Mouse (Mus musculus) erythroblast, adult 5-6 weeks (primary cell): ENCODE measurements around the gene Ptprs. TPM values are rescaled to one million over a fixed set of nuclear protein-coding genes. Genes with fewer than 3 reads are reported as not detected.

ENCODE experiments used
- ATAC-seq: replicated peaks from 2 replicates; pipeline ENCODE4 v1.8.0; 2016; ENCODE audit warnings: moderate number of reproducible peaks, mild to moderate bottlenecking, moderate TSS enrichment, inconsistent platforms; ENCODE audit not compliant: poor library complexity, low FRiP score, severe bottlenecking
- total RNA-seq, 2 experiments: library from RNA; stranded (forward) in 1 of 2; stranded (reverse) in 1 of 2; fragments of 150-400 nt in 1 of 2; fragments of 200-764, 138-1000 nt in 1 of 2; gene quantifications; 2 replicates each; pipeline versions ENCODE4 v1.2.3 to v1.2.4; 2015 to 2017; ENCODE audit warnings: low replicate concordance in 2 of 2

Gene Ptprs
- total RNA-seq, 2 experiments from 2014 or later: 4.8 to 8.1 TPM

DNA sequence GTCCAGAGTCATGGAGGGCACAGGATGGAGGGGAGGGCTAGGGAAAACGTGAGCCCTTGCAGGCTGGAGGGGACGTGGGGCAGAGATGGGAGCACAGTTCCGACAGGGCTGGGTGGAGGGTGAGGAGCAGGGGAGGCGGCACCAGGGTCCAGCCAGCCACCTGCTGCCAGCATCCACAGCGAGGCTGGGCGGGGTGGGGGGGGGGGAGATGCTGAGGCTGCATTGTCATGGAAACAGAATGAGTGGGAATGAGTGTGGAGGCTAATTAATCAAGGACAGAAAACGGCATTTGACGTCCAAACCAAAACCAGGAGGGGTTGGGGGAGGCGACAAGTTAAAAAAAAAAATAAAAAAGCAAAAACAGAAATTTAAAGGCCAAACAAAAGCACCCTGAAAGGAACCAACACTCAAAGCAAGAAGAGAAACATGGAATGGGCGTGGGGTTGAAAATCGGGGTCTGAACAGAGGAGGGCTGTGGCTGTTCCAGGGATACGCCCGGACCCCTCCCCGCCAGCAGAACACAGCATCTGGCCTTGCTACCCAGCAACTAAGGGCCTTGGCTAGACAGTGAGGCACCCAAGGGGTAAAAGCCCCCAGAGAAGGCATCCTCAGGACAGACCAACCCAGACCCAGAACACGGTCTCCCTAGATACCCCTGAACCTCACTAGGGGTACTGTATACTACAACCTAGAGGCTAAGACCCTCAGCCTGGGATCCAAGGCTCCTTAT is 36.4 kb downstream of the Ptprs start:
- ATAC-seq: no peak

DNA sequence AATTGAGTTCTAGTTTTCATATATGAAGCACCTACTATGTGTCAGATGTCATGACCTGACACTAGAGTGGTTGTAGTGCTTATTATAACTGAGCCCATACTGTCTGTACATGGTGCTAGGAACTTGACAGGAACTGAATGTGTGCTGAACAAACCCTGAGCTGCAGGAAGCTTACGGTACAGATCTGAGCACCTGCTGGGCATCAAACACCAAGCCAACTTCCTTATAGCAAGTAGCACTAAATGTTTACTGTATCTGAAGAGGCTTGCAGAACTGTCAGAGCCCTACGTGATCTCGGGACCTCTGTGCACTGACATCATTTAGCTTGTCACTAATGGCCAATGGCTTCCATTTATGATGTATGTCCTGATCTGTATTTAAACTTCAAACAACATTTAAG is 44.7 kb downstream of the Ptprs start:
- ATAC-seq: no peak

GRCm38 (mm10) chr17:56427857-56428256 is 48.4 kb downstream of the Ptprs start:
- ATAC-seq: no peak

- no peak for ATAC-seq
Observed at GRCm38 (mm10) chr17:56425941-56426340, 50.3 kb downstream of the Ptprs start.

DNA sequence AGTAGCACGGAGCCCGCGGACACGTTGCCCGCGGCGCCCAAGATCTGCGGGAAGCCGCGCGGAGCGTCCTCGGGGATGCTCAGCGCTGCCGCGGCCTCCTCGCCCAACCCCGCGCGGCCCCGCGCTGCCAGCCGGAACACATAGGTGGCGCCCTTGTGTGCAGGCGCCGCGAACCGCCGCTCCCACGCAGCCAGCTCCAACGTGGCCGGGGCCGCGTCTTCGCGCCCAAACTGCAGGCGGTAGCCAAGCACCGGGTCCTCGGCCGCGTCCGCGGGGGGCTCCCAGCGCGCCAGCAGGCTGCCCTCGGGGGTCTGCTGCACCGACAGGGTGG is 50.7 kb downstream of the Ptprs start:
- ATAC-seq: no peak

GRCm38 (mm10) chr17:56424726-56425583 is 51.3 kb downstream of the Ptprs start:
- no peak for ATAC-seq

GRCm38 (mm10) chr17:56420022-56420421 is 56.3 kb downstream of the Ptprs start:
- no peak for ATAC-seq

DNA sequence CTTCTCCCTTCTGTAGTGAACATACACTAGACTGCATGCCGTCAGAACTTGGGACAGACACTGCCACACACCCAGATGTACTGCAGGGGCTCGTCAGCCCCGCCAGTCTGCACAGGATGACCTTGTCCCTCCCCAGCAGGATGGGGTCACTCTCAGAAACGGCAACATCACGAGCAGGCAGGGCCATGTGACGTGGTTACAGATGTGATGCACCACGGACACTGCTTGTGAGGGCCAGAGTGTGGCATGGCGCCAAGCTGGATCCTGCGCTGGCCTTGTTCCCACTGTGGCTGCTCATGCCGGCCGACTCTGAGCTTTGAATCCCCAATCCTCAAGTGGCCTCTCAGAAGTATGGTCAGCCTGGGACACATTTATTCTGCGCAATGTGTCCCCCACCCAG is 58.0 kb downstream of the Ptprs start:
- no peak for ATAC-seq

DNA sequence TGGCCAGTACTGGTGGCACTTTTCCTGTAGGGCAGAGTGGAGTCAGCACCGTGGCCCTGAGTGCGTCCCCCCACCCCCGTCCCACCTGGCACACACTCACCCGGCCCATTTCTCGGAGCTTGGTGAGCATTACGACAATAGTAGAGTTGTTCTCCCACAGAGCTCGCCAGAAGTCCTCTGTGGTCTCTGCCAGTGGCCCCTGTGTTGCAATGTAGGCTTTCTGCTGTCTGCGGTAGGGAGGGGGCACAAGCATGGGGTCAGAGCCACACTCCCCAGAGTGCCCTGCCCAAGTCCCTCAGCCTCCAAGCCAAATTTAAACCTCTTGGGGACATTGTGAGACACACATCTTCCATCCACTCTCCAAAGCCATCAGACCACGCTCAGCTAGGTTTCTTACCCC is 61.5 kb downstream of the Ptprs start:
- ATAC-seq: no peak

DNA sequence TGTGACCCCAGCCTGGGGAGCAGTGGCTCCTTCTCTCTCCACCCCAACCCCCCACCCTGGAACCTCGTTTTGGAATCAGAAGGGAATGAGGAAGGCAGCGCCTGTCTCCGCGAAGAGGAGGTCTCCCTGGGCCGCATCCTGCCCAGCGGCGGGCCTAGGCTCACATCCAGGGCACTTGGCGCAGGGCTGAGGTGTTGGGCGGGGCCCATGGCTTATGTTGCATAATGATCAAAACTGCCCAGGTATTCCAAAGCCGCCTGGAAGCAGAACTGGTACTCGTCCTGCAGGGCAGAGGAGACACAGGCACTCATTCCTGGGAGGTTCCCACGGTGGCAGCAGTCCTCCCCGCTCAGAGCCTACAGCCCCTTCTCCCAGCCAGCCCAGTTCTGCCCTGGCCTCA is 63.2 kb downstream of the Ptprs start:
- ATAC-seq: no peak

DNA sequence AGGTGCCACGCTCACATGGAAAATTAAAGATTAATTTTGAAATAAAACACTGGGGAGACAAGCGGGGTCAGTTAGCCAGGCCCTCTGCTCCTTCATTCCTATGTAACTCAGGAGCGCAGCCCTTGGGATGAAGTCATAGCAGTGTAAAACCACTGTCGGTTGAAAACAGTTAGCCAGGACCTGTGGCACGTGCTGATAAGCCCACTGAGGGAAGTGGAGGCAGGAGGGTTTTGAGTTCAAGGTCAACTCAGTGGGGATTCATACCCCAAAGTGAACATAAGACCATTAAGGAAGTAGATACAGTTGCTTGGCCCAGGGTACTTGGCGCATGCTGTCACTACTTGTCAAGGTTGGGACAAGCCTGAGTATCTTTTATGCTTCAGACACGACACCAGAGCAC is 64.8 kb downstream of the Ptprs start:
- no peak for ATAC-seq

DNA sequence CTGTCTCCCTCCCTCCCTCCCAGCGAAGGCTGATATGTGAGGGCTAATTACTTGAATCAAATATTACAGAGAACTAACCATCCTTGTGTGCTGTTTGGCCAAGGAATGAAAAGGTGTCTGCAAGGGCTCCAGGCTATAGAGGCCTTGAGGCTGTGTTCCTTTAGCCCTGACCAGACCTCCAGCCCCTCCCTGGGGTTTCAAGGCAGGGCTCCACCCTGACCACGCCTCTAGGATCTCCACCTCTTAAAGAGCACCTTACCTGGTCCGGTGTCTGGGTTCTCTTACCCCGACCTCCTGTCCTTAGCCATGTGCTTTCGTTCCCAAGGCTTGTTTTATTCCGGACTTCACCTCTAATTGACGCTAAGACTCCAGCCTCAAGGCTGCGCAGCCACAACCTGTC is 66.5 kb downstream of the Ptprs start:
- ATAC-seq: no peak

DNA sequence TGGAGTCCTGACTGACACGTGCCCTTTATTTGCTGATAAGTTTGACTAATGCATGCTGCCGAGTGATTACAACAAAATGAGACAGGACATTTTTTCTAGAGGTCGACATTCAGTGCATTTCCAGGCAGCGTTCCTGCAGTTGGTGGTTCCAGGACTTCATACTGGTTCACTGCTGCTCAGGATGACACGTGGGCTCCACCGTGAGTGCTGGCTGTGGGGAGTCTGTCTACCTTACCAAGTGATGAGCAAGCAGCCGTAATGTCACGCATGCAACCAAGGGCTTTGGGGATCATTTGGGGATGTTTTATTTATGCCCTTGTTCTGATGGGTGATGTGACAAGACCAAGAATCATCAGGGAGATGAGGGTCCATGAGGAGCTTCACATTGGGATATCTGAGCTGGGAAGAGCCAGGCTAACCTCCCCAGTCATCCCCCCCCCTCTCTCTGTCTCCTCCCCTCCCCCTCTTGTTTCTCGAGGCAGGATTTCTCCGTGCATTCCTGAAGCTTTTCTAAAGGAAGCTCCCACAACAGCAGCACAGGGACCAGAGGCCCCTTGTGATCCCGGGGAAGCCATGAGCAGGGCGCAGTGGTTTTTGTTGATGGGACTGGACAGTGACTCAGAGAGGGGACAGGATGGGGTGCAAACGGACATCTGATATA is 67.2 kb downstream of the Ptprs start:
- ATAC-seq: no peak

GRCm38 (mm10) chr17:56407379-56407778 is 68.9 kb downstream of the Ptprs start:
- ATAC-seq: no peak

DNA sequence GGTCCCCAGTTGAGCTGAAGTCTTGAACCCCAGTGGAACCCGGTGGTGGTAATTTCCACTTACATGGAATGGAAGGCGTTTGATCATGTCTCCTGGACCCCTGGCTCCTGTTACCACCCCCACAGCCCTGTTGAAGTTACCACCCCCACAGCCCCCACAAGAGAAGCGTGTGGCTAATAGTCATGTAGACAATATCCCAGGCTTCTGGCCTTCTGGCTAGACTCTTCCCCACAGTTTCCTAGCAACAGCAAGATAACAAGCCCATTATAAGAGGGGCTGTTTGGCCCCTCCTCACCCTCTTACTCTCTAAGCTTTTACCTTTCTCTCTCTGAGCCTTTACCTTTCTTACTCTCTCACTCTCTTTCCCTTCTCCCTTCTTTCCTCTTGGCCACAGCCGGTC is 69.4 kb downstream of the Ptprs start:
- no peak for ATAC-seq

DNA sequence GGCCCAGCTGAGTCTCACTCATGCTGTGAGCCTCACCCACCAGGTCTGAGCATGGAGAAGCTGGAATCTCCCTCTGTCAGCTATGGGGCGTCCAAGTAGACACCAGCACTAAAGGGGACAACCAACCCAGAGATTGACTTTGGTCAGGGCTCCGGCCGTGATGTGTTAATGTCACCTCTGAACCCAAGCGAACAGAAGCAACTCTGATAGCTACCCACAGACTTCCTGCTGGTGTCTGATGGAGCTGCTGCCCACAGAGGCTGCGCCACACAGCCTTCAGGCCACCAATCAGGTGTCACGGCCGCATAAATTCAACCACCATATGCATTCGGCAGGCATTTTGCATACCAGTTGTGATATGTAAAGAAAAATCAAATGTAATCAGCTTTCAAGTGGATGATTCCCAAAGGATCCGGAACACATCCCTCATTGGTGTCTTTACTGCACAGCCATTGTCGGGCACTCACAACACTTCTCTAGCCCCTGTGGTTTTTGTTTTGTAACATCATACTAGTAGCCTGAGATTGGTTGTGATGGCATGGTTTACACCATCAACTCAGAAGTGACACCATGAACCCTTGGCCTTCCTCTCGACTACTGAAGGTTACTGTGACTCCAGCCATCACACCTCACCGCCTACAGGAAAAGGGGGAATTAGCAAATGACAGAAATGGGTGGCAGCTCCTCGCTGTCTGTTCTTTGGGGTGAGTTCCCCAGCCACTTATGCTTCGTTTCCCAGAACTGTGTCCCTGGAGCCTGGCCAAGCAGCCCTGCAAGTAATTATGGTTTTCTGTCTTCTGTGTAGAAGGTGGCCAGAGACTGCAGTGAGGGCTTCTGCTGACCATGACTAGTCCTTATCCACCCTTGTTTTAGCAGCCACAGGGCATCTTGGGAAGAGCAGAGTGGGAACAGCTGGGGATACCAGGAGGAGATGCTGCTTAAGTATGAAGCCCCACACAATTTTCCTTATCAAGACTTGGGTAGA is 70.1 kb downstream of the Ptprs start:
- no peak for ATAC-seq

DNA sequence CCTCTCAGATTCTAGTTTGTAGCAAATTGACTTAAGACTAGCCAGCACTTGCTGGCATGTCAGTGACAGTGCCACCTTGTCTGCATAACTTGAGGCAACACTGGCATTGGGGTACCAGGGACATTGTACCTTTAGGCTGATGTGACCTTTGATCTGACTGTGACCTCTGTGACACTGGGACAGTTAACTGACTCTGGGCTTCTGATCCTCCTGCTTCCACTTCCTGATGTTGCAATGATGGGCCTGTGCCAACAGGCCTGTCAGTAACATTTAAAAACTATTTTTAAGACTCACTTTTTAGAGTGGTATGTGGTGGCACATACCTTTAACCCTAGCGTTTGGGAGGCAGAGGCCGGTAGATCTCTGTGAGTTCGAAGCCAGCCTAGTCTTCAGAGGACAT is 70.9 kb downstream of the Ptprs start:
- no peak for ATAC-seq

- no peak for ATAC-seq
Observed at GRCm38 (mm10) chr17:56401051-56401521, 75.2 kb downstream of the Ptprs start.

DNA sequence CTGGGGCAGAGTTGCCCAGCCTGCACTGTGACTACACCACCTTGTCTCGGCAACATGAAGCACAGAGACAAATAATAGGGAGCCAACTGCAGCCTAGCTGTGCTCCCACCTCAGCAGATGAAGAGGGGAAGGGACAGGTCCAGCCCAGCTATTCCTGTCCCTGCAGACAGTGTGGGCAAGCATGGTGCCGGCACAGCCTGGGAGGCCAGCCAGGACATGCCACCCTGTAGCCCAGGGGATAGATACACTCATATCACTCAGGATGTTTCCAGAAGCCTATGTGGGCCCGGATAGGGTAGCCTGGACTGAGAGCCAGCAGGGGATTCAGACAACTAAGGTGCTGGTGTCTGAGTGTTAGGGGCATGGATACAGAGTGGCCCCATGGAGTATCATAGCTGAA is 76.1 kb downstream of the Ptprs start:
- ATAC-seq: no peak

GRCm38 (mm10) chr17:56396051-56396450 is 80.2 kb downstream of the Ptprs start:
- no peak for ATAC-seq
